Mouse (Mus musculus): ENCODE measurements around the gene Aftph. TPM values are rescaled to one million over a fixed set of nuclear protein-coding genes. Genes with fewer than 3 reads are reported as not detected.

The Aftph gene
- polyA plus RNA-seq, 1 experiment from 2014 or later, result 42.5 TPM

DNA sequence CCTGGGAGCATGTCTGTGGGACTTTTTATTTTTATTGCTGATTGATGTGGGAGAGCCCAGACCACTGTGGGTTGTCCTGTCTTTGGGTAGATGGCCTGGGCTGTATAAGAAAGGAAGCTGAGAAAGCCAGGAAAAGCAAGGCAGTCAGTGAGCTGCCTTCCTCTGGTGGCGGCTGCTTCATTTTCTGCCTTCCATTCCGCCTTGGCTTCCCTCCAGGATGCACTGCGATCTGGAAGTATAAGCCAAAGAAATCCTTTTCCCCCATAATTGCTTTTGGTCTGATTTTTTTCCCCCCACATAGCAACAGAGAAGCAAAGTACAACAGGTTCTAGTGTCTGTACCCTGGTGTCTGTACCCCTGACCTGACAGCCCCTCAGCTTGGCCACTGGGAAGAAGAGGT, 82.3 kb downstream of the Aftph start:
- WGBS, result 77% methylated on average over 3 of the region's 3 CpGs
- Histone ChIP-seq H3K27ac (ENCODE audit: low read depth, low read length) (no peak overlapping the region), H3K9ac (replicated peaks; ENCODE audit: low read depth, low read length) (no peak overlapping the region), H3K36me3 (ENCODE audit: control insufficient read depth, insufficient read depth, low read length) (no peaks in the 10 kb centered on the region), H3K4me3 (ENCODE audit: low read depth, low read length) (no peak overlapping the region), H3K4me2 (ENCODE audit: low read depth, low read length) (no peak overlapping the region), H3K9me3 (ENCODE audit: control insufficient read depth, low read length) (no peaks in the 10 kb centered on the region), H3K4me1 (ENCODE audit: control insufficient read depth, insufficient read depth, low read length) (peaks cover 20% of the 10 kb centered on the region), H3K27me3 (ENCODE audit: control insufficient read depth, insufficient read depth, low read length) (no peaks in the 10 kb centered on the region)
- no peak for ATAC-seq (ENCODE audit: low read depth)

DNA sequence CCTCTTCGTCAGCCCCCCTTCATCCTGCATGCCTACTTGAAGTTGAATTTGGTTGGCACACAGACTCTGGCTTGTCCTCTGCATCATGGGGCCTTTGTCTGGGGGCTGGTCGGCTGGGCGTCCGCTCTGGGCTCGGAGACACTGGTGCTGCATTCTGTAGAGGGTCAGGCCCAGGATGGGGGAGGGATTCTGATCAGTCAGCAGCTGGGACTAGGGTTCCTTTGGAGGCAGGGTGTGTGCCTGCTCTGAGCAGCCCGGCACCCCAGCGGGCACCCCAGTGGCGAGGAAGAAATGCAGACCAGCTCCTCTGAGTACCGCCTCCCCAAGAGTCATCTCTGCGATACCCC, 84.7 kb downstream of the Aftph start:
- Histone ChIP-seq H3K4me1 (ENCODE audit: control insufficient read depth, insufficient read depth, low read length) (peaks cover 20% of the 10 kb centered on the region), H3K4me3 (ENCODE audit: low read depth, low read length) (no peak overlapping the region), H3K9ac (replicated peaks; ENCODE audit: low read depth, low read length) (0 out of 2 replicates have a peak overlapping the region, but pooled peaks have one; percentile 25), H3K27ac (ENCODE audit: low read depth, low read length) (peak overlapping the region; percentile 81), H3K27me3 (ENCODE audit: control insufficient read depth, insufficient read depth, low read length) (no peaks in the 10 kb centered on the region), H3K36me3 (ENCODE audit: control insufficient read depth, insufficient read depth, low read length) (no peaks in the 10 kb centered on the region), H3K9me3 (ENCODE audit: control insufficient read depth, low read length) (no peaks in the 10 kb centered on the region), H3K4me2 (ENCODE audit: low read depth, low read length) (peak overlapping the region; percentile 17; the same call in 1 of the 2 replicates)
- peak; percentile 26; the same call in 1 of the 2 replicates for ATAC-seq (ENCODE audit: low read depth)
- 14% methylated on average over 10 of the region's 10 CpGs for WGBS

DNA sequence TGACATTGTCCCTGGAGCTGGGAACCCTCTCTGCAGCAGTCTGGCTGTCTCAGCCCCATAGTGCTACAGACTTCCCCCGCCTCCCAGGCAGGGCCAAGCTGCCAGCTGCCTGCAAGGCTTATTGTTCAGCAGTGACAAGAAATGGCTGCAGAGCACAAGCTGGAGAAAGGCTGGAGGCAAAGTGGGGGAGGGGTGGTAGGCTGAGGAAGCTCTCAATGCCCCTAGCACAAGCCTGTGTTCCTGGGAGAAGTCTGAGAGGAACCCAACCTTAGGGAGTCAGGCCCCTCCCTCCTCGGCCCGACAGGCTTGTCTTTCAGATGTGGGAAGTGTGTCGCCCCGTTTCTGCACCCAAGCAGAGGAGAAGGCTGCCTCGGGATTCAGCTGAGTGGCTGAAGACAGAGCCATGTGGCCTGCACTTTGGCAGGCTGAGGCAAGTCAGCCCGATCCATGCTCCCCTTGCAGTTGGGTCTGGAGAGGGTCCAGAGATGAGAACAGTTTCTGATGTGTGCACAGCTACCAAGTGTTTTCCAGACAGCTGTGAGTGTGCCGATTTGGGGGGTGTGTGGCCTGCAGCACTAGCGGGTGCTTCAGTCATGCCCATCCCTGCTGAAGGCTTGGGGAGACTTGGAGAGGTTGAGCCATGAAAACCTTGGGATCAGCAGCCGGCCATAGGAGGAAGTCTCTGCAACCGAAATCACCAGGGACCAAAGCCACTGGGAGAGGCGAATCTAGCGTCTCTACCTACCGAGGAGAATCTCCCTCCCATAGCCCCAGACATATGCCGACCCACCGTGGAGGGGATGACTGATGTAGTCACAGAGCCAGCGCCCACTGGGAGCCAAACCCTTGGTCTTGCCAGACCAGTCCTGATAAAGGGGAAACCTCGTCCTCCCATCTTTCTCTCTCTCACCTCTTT, 85.3 kb downstream of the Aftph start:
- 13% methylated on average over 18 of the region's 18 CpGs for WGBS
- Histone ChIP-seq H3K27me3 (ENCODE audit: control insufficient read depth, insufficient read depth, low read length) (no peaks in the 10 kb centered on the region), H3K4me3 (ENCODE audit: low read depth, low read length) (no peak overlapping the region), H3K9me3 (ENCODE audit: control insufficient read depth, low read length) (no peaks in the 10 kb centered on the region), H3K36me3 (ENCODE audit: control insufficient read depth, insufficient read depth, low read length) (no peaks in the 10 kb centered on the region), H3K27ac (ENCODE audit: low read depth, low read length) (peak overlapping the region; percentile 81), H3K9ac (replicated peaks; ENCODE audit: low read depth, low read length) (peak overlapping the region; percentile 25; the same call in 1 of the 2 replicates), H3K4me1 (ENCODE audit: control insufficient read depth, insufficient read depth, low read length) (peaks cover 20% of the 10 kb centered on the region), H3K4me2 (ENCODE audit: low read depth, low read length) (peak overlapping the region; percentile 17; the same call in 1 of the 2 replicates)
- ATAC-seq (ENCODE audit: low read depth), result peak; percentile 86

DNA sequence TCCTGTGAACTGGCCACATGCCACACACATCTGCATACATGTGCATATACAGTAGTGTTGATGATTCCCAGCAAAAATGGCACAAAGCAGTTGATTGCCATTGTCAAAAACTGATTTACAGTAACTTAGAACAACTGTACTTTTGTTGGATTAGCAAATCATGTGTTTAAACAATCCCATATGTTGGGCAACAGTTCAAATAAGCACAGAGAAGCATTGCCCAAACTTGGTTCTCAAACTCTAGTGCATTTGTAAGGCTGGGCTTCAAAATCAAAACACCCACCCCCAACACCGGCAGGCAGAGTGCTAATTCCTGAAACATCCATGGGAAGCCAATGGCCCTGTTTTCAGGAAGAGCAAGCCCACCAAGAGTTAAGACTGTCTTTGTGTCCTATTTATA, 90.2 kb downstream of the Aftph start:
- H3K27me3 ChIP-seq (ENCODE audit: control insufficient read depth, insufficient read depth, low read length), result no peaks in the 10 kb centered on the region
- H3K4me2 ChIP-seq (ENCODE audit: low read depth, low read length), result no peak overlapping the region
- ATAC-seq (ENCODE audit: low read depth), result no peak
- H3K27ac ChIP-seq (ENCODE audit: low read depth, low read length), result no peak overlapping the region
- 79% methylated on average over 1 of the region's 1 CpGs for WGBS
- H3K9ac ChIP-seq (replicated peaks; ENCODE audit: low read depth, low read length), result no peak overlapping the region
- H3K4me1 ChIP-seq (ENCODE audit: control insufficient read depth, insufficient read depth, low read length), result peaks cover 22% of the 10 kb centered on the region; the same call in 1 of the 2 replicates
- H3K36me3 ChIP-seq (ENCODE audit: control insufficient read depth, insufficient read depth, low read length), result 0 out of 2 replicates have a peak, but pooled peaks cover 7% of the 10 kb centered on the region
- H3K9me3 ChIP-seq (ENCODE audit: control insufficient read depth, low read length), result no peaks in the 10 kb centered on the region
- H3K4me3 ChIP-seq (ENCODE audit: low read depth, low read length), result no peak overlapping the region

DNA sequence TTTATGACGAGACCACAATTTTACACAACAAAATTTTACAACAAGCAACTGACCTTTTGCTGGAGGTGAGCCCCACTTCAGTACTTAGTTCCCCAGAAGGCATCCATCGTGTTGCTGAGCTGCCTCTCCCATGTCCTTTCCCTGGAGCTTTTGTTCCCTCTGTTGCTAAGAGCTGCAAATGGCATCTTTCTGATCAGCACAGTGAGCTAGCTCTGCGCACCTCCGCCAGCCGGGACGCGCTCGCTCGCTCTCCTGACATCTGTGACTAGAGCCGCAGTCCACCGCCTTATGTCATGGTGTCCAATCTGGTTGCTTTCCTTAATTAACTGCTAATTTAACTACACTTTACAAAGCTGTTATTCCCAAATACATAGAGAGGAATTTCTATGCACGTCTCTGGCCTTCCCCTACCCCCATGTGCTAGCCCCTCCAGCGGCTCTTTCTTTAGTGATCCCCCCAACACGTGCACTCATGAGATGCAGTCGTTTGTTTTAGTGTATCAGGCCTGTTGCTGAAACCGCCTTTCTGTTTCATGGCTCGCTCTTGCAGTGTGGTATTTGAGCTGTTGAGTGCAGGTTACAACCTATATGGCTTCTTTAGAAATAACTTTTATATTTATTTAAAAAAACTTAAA, 91.3 kb downstream of the Aftph start:
- Histone ChIP-seq H3K36me3 (ENCODE audit: control insufficient read depth, insufficient read depth, low read length) (0 out of 2 replicates have a peak, but pooled peaks cover 7% of the 10 kb centered on the region), H3K4me3 (ENCODE audit: low read depth, low read length) (no peak overlapping the region), H3K27me3 (ENCODE audit: control insufficient read depth, insufficient read depth, low read length) (no peaks in the 10 kb centered on the region), H3K9ac (replicated peaks; ENCODE audit: low read depth, low read length) (no peak overlapping the region), H3K9me3 (ENCODE audit: control insufficient read depth, low read length) (no peaks in the 10 kb centered on the region), H3K4me2 (ENCODE audit: low read depth, low read length) (no peak overlapping the region; the same call in 1 of the 2 replicates), H3K27ac (ENCODE audit: low read depth, low read length) (peak overlapping the region; percentile 22; the same call in 1 of the 2 replicates), H3K4me1 (ENCODE audit: control insufficient read depth, insufficient read depth, low read length) (peaks cover 13% of the 10 kb centered on the region; the same call in 1 of the 2 replicates)
- 14% methylated on average over 17 of the region's 17 CpGs for WGBS
- ATAC-seq (ENCODE audit: low read depth), result peak; percentile 76

DNA sequence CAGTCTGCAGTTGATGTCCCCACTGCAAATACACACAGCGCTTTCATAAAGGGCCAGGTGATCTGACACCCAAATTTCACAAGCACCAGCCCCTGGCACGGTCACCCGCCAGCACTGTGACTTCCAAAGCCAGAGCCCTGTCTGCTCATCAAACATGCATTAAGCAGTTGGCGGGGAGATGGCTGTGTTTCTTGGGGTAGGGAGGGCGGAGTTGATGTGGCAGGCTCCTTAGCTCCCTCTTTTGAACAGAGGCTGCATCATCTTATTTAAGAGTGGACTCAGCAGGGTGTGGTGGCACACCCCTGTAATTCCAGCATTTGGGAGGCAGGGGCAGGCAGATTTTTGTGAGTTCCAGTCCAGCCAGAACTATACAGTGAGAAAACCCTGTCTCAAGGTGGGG, 91.9 kb downstream of the Aftph start:
- Histone ChIP-seq H3K9ac (replicated peaks; ENCODE audit: low read depth, low read length) (no peak overlapping the region), H3K4me2 (ENCODE audit: low read depth, low read length) (no peak overlapping the region), H3K27ac (ENCODE audit: low read depth, low read length) (no peak overlapping the region), H3K36me3 (ENCODE audit: control insufficient read depth, insufficient read depth, low read length) (0 out of 2 replicates have a peak, but pooled peaks cover 7% of the 10 kb centered on the region), H3K4me1 (ENCODE audit: control insufficient read depth, insufficient read depth, low read length) (peaks cover 12% of the 10 kb centered on the region; the same call in 1 of the 2 replicates), H3K27me3 (ENCODE audit: control insufficient read depth, insufficient read depth, low read length) (no peaks in the 10 kb centered on the region), H3K4me3 (ENCODE audit: low read depth, low read length) (no peak overlapping the region), H3K9me3 (ENCODE audit: control insufficient read depth, low read length) (no peaks in the 10 kb centered on the region)
- 24% methylated on average over 5 of the region's 5 CpGs for WGBS
- 0 out of 2 replicates have a peak, but pooled peaks have one; percentile 28 for ATAC-seq (ENCODE audit: low read depth)

DNA sequence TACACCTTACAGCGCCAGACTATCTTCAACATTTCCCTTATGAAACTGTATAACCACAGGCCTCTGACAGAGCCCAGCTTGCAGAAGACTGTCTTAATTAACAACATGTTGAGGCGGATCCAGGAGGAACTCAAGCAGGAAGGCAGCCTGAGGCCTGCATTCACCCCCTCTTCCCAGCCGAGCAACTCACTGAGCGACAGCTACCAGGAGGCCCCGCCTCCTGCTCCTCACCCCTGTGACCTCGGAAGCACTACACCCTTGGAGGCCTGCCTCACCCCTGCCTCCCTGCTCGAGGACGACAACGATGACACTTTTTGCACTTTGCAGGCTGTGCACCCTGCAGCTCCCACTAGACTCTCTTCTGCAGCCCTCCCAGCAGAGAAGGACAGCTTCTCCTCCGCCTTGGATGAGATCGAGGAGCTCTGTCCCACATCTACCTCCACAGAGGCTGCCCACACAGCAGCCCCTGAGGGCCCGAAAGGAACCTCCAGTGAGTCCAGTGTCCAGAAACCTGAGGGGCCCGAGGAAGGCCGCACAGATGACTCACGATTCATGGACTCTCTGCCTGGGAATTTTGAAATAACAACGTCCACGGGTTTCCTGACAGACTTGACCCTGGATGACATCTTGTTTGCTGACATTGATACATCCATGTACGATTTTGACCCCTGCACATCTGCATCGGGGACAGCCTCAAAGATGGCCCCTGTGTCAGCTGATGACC, 93.3 kb downstream of the Aftph start:
- H3K27me3 ChIP-seq (ENCODE audit: control insufficient read depth, insufficient read depth, low read length), result no peaks in the 10 kb centered on the region
- peaks cover 12% of the 10 kb centered on the region; the same call in 1 of the 2 replicates for H3K4me1 ChIP-seq (ENCODE audit: control insufficient read depth, insufficient read depth, low read length)
- no peak overlapping the region for H3K4me3 ChIP-seq (ENCODE audit: low read depth, low read length)
- no peak overlapping the region for H3K4me2 ChIP-seq (ENCODE audit: low read depth, low read length)
- no peak for ATAC-seq (ENCODE audit: low read depth)
- WGBS, result 63% methylated on average over 19 of the region's 19 CpGs
- no peaks in the 10 kb centered on the region for H3K9me3 ChIP-seq (ENCODE audit: control insufficient read depth, low read length)
- 0 out of 2 replicates have a peak, but pooled peaks cover 7% of the 10 kb centered on the region for H3K36me3 ChIP-seq (ENCODE audit: control insufficient read depth, insufficient read depth, low read length)
- H3K27ac ChIP-seq (ENCODE audit: low read depth, low read length), result no peak overlapping the region
- no peak overlapping the region for H3K9ac ChIP-seq (replicated peaks; ENCODE audit: low read depth, low read length)

DNA sequence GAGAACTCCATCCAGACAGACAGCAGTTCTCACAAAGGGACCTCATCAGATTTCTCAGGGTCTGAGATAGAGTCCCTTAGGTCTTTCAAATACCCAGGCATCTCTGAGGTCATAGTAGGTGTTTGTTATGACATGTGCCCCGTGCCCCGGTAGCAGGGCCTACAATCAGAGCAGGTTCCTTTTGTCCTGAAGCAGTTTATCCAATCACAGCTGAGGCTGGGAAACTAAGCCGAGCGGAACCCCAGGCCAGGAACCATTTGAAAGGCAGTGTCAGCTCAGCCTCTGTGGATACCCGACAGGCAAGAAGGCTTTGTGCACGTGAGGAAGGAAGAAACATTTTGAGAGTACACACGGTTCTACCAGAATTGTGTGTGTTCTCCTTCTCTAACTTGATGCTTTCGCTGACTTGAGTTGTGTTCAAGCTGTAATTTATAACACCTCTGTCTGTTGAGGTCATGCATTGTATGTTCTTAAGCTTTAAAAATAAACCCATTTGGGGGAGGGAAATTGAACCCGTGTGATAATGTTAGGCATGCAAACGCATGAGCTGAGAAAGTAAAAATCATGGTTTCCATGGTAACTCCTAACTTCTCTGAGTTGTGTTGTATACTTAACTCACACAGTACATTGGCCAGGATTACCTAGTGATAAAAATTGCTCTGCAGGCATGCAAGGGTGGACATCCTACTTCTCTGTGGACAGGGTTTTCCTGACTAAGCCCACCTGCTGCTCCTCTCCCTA, 94.2 kb downstream of the Aftph start:
- Histone ChIP-seq H3K9me3 (ENCODE audit: control insufficient read depth, low read length) (no peaks in the 10 kb centered on the region), H3K4me2 (ENCODE audit: low read depth, low read length) (no peak overlapping the region), H3K36me3 (ENCODE audit: control insufficient read depth, insufficient read depth, low read length) (0 out of 2 replicates have a peak, but pooled peaks cover 7% of the 10 kb centered on the region), H3K27me3 (ENCODE audit: control insufficient read depth, insufficient read depth, low read length) (no peaks in the 10 kb centered on the region), H3K4me1 (ENCODE audit: control insufficient read depth, insufficient read depth, low read length) (peaks cover 12% of the 10 kb centered on the region; the same call in 1 of the 2 replicates), H3K4me3 (ENCODE audit: low read depth, low read length) (no peak overlapping the region), H3K27ac (ENCODE audit: low read depth, low read length) (no peak overlapping the region), H3K9ac (replicated peaks; ENCODE audit: low read depth, low read length) (no peak overlapping the region)
- ATAC-seq (ENCODE audit: low read depth), result no peak
- WGBS, result 30% methylated on average over 10 of the region's 10 CpGs

Measured in neural tube, embryonic 14.5 days (tissue).